Mouse (Mus musculus): Measurements from ENCODE around the gene Cyp2d12. TPM values are rescaled to one million over a fixed set of nuclear protein-coding genes. Genes with fewer than 3 reads are reported as not detected.

Gene Cyp2d12
- 0.32 TPM for polyA plus RNA-seq (2017; shearing (Covaris generic))

DNA sequence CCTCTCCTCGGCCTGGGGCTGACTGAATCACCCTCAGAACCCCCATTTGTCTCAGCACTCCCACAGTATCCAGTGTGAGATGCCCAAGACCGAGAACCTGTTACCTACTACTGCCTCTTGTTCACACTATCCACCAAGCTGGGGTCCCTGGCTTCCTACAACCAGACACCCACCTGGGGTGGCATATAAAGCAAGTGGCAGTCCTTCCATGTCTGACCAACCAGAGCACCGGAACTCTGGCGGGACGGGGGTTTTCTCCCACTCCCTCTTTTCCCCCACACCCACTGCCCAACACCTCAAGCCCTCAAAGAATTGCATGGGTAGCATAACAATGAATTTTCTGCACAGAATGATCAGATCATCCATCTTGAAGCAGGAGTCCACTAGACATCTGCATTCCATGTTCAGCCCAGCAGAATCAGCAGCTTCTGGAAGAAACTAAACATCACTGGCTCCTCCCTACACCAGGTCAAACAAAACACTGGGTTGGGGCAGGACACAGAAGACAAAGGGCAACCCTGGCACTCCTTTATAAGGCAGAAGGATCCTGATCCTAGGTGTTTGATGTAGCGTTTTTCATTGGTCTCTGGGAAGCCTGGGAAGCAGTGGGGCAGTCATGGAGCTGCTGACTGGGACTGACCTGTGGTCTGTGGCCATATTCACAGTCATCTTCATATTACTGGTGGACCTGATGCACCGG lies at the start of gene Cyp2d12:
Gene Cyp2d12, plus strand, starts transcription at position 542 of the 700 bp plus-strand sequence.

Other genes starting within 250 kb of the Cyp2d12 start
- 28.1 TPM for gene Naga, start 216.1 kb upstream of the Cyp2d12 start, polyA plus RNA-seq (2017; shearing (Covaris generic))
- gene Pheta2, start 216.1 kb upstream of the Cyp2d12 start, polyA plus RNA-seq (2017; shearing (Covaris generic)) = 0.61 TPM
- gene Smdt1, start 216.1 kb upstream of the Cyp2d12 start, polyA plus RNA-seq (2017; shearing (Covaris generic)) = 196 TPM
- gene Ndufa6, start 200.8 kb upstream of the Cyp2d12 start, polyA plus RNA-seq (2017; shearing (Covaris generic)) = 299 TPM
- gene Cyp2d22, start 174.8 kb upstream of the Cyp2d12 start, polyA plus RNA-seq (2017; shearing (Covaris generic)) = 5.6 TPM
- not detected for gene Cyp2d11, start 161.1 kb upstream of the Cyp2d12 start, polyA plus RNA-seq (2017; shearing (Covaris generic))
- 0.93 TPM for gene Cyp2d10, start 147.9 kb upstream of the Cyp2d12 start, polyA plus RNA-seq (2017; shearing (Covaris generic))
- not detected for gene Cyp2d9, start 121.6 kb upstream of the Cyp2d12 start, polyA plus RNA-seq (2017; shearing (Covaris generic))
- not detected for gene Cyp2d34, start 65.9 kb downstream of the Cyp2d12 start, polyA plus RNA-seq (2017; shearing (Covaris generic))
- gene Cyp2d40, start 209.1 kb downstream of the Cyp2d12 start, polyA plus RNA-seq (2017; shearing (Covaris generic)) = not detected
- 1.0 TPM for gene Cyp2d26, start 239.2 kb downstream of the Cyp2d12 start, polyA plus RNA-seq (2017; shearing (Covaris generic))